Mouse (Mus musculus): ENCODE data around the gene Diras2. TPM values are rescaled to one million over a fixed set of nuclear protein-coding genes. Genes with fewer than 3 reads are reported as not detected.
A peak's percentile ranks its signal among the peaks of the same experiment; 100 is the strongest.

Diras2 gene
- 4.0 and 4.3 TPM in 2 replicates for polyA plus RNA-seq (2012; rRNA removed)

- H3K4me3 ChIP-seq (replicated peaks; ENCODE audit: extremely low read depth, low read depth, low read length) = peak within 1 kb of the TSS; percentile 62
These were observed at the start of gene Diras2 for GRCm38 (mm10) chr13:52531121-52531520. Gene Diras2 (minus strand): TSS chr13:52531279.

GRCm38 (mm10) chr13:52578776-52579175, 47.7 kb upstream of the Diras2 start:
- WGBS = 76% methylated on average over 2 of the region's 2 CpGs
- TF ChIP-seq CTCF (IDR thresholded peaks at IDR 0.05; ENCODE audit: insufficient read depth, low read length) (no peak), POLR2A (IDR thresholded peaks at IDR 0.05; ENCODE audit: borderline replicate concordance, extremely low read depth, low read depth, low read length) (no peak)

More at GRCm38 (mm10) chr13:52531121-52531520, at the start of gene Diras2:
- peaks cover 2% of the 10 kb centered on the region; the same call in 1 of the 2 replicates for H3K4me1 ChIP-seq (ENCODE audit: control insufficient read depth, insufficient read depth, low read length)
- TF ChIP-seq CTCF (IDR thresholded peaks at IDR 0.05; ENCODE audit: insufficient read depth, low read length) (no peak), POLR2A (IDR thresholded peaks at IDR 0.05; ENCODE audit: borderline replicate concordance, extremely low read depth, low read depth, low read length) (no peak)
- DNase-seq = no peak
- 37% methylated on average over 9 of the region's 9 CpGs for WGBS

GRCm38 (mm10) chr13:52577939-52578338, 46.9 kb upstream of the Diras2 start:
- DNase-seq = no peak
- Histone ChIP-seq H3K4me3 (replicated peaks; ENCODE audit: extremely low read depth, low read depth, low read length) (no peak overlapping the region), H3K4me1 (ENCODE audit: control insufficient read depth, insufficient read depth, low read length) (peaks cover 2% of the 10 kb centered on the region)
- 44% methylated on average over 4 of the region's 4 CpGs for WGBS
- no peak for TF ChIP-seq CTCF (IDR thresholded peaks at IDR 0.05; ENCODE audit: insufficient read depth, low read length)
- no peak for TF ChIP-seq POLR2A (IDR thresholded peaks at IDR 0.05; ENCODE audit: borderline replicate concordance, extremely low read depth, low read depth, low read length)

More at GRCm38 (mm10) chr13:52578776-52579175, 47.7 kb upstream of the Diras2 start:
- H3K4me1 ChIP-seq (ENCODE audit: control insufficient read depth, insufficient read depth, low read length) = peaks cover 2% of the 10 kb centered on the region
- no peak overlapping the region for H3K4me3 ChIP-seq (replicated peaks; ENCODE audit: extremely low read depth, low read depth, low read length)
- no peak for DNase-seq

GRCm38 (mm10) chr13:52577326-52577920, 46.3 kb upstream of the Diras2 start:
- Histone ChIP-seq H3K4me1 (ENCODE audit: control insufficient read depth, insufficient read depth, low read length) (peaks cover 2% of the 10 kb centered on the region), H3K4me3 (replicated peaks; ENCODE audit: extremely low read depth, low read depth, low read length) (no peak overlapping the region)
- WGBS = 57% methylated on average over 3 of the region's 3 CpGs
- no peak for DNase-seq
- no peak for TF ChIP-seq CTCF (IDR thresholded peaks at IDR 0.05; ENCODE audit: insufficient read depth, low read length)
- TF ChIP-seq POLR2A (IDR thresholded peaks at IDR 0.05; ENCODE audit: borderline replicate concordance, extremely low read depth, low read depth, low read length) = no peak

- TF ChIP-seq POLR2A (IDR thresholded peaks at IDR 0.05; ENCODE audit: borderline replicate concordance, extremely low read depth, low read depth, low read length) (no peak), CTCF (IDR thresholded peaks at IDR 0.05; ENCODE audit: insufficient read depth, low read length) (no peak)
- WGBS = 33% methylated on average over 10 of the region's 10 CpGs
- Histone ChIP-seq H3K4me3 (replicated peaks; ENCODE audit: extremely low read depth, low read depth, low read length) (no peak overlapping the region), H3K4me1 (ENCODE audit: control insufficient read depth, insufficient read depth, low read length) (peaks cover 2% of the 10 kb centered on the region)
- no peak for DNase-seq
These were observed 45.8 kb upstream of the Diras2 start for GRCm38 (mm10) chr13:52576841-52577240.

DNA sequence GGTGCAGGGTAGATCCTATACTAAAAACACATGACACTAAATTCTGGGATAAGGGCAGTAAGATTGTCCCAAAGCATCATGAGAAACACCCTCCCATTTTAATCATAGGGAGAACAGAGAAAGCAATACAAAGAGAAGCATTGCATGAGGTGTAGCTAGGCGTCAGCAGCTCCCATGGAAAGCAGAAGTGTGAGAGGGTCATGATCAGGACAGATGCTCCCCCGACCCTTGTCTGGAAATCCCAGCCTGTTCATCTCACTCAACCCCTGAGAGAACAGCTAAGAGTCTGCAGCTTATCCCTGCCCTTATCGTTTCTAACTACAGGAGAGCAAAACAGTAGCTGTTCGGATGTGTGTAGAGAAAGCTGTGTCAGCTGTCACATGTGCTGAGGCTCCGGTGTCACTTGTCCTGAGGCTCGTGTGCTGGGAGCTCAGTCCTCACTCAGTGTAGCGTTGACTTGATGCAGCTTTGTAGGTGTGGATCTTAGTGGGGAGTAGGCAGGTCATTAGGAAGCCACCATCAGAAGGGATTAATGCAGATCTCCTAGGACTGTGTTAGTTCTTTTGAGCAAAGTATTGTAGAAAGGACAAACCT, 45.0 kb upstream of the Diras2 start:
- WGBS = 63% methylated on average over 7 of the region's 7 CpGs
- DNase-seq = no peak
- peaks cover 2% of the 10 kb centered on the region for H3K4me1 ChIP-seq (ENCODE audit: control insufficient read depth, insufficient read depth, low read length)
- TF ChIP-seq CTCF (IDR thresholded peaks at IDR 0.05; ENCODE audit: insufficient read depth, low read length) = no peak
- no peak for TF ChIP-seq POLR2A (IDR thresholded peaks at IDR 0.05; ENCODE audit: borderline replicate concordance, extremely low read depth, low read depth, low read length)
- no peak overlapping the region for H3K4me3 ChIP-seq (replicated peaks; ENCODE audit: extremely low read depth, low read depth, low read length)

DNA sequence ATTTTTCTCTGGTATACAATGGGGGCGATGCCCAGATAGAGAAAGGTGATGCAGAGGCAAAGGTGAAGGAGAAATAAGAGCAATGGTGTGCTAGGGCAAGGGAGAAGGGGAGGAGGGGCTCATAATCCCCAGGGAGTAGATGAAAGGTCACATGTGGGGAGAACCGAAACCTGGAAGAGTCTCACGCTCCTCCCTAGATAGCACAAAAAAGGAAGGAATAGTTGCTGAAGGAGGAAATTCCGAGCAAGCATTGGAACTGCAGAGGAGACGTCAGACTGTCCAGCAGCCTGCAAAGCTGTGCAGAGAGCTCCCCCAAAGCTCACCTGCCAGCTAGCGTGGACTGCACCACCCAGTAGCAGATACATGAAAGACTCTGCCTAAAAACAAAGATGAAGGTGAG, 44.4 kb upstream of the Diras2 start:
- no peak for TF ChIP-seq POLR2A (IDR thresholded peaks at IDR 0.05; ENCODE audit: borderline replicate concordance, extremely low read depth, low read depth, low read length)
- no peak for TF ChIP-seq CTCF (IDR thresholded peaks at IDR 0.05; ENCODE audit: insufficient read depth, low read length)
- H3K4me1 ChIP-seq (ENCODE audit: control insufficient read depth, insufficient read depth, low read length) = peaks cover 2% of the 10 kb centered on the region
- no peak overlapping the region for H3K4me3 ChIP-seq (replicated peaks; ENCODE audit: extremely low read depth, low read depth, low read length)
- 79% methylated on average over 6 of the region's 6 CpGs for WGBS
- DNase-seq = no peak

GRCm38 (mm10) chr13:52574311-52574710, 43.2 kb upstream of the Diras2 start:
- 58% methylated on average over 2 of the region's 2 CpGs for WGBS
- DNase-seq = no peak
- peaks cover 4% of the 10 kb centered on the region for H3K4me1 ChIP-seq (ENCODE audit: control insufficient read depth, insufficient read depth, low read length)
- H3K4me3 ChIP-seq (replicated peaks; ENCODE audit: extremely low read depth, low read depth, low read length) = no peak overlapping the region
- no peak for TF ChIP-seq CTCF (IDR thresholded peaks at IDR 0.05; ENCODE audit: insufficient read depth, low read length)
- TF ChIP-seq POLR2A (IDR thresholded peaks at IDR 0.05; ENCODE audit: borderline replicate concordance, extremely low read depth, low read depth, low read length) = no peak

- TF ChIP-seq CTCF (IDR thresholded peaks at IDR 0.05; ENCODE audit: insufficient read depth, low read length) = no peak
- no peak for DNase-seq
- H3K4me3 ChIP-seq (replicated peaks; ENCODE audit: extremely low read depth, low read depth, low read length) = no peak overlapping the region
- 65% methylated on average over 9 of the region's 9 CpGs for WGBS
- peaks cover 4% of the 10 kb centered on the region; the same call in 1 of the 2 replicates for H3K4me1 ChIP-seq (ENCODE audit: control insufficient read depth, insufficient read depth, low read length)
These were observed 41.7 kb upstream of the Diras2 start for GRCm38 (mm10) chr13:52572451-52573446.

Measured in lung, adult 2 months (tissue).